Mouse (Mus musculus) heart, adult 11 months (tissue): ENCODE data around the gene Jakmip3.

ENCODE experiments used
- DNase-seq: peaks from one replicate; pipeline ENCODE4 v3.0.0; 2022

Gene Jakmip3

GRCm38 (mm10) chr7:138940612-138941461, at the start of gene Jakmip3:
Gene Jakmip3, plus strand, starts transcription at chr7:138940730.
- DNase-seq: peak; percentile 88

GRCm38 (mm10) chr7:138898122-138898521, 42.4 kb upstream of the Jakmip3 start:
- no peak for DNase-seq

GRCm38 (mm10) chr7:138898743-138899142, 41.8 kb upstream of the Jakmip3 start:
- DNase-seq: no peak

GRCm38 (mm10) chr7:138903886-138904435, 36.6 kb upstream of the Jakmip3 start:
- DNase-seq: no peak

- DNase-seq: no peak
Observed at GRCm38 (mm10) chr7:138906441-138906840, 34.1 kb upstream of the Jakmip3 start.

GRCm38 (mm10) chr7:138907043-138907442, 33.5 kb upstream of the Jakmip3 start:
- DNase-seq: peak; percentile 98

- no peak for DNase-seq
Observed at GRCm38 (mm10) chr7:138907976-138908375, 32.6 kb upstream of the Jakmip3 start.

- peak; percentile 85 for DNase-seq
Observed at GRCm38 (mm10) chr7:138908768-138909276, 31.7 kb upstream of the Jakmip3 start.

GRCm38 (mm10) chr7:138909277-138910192, 31.0 kb upstream of the Jakmip3 start, which contains the start of gene Bnip3:
Gene Bnip3, minus strand, starts transcription at chr7:138909519.
- peak; percentile 99 for DNase-seq

GRCm38 (mm10) chr7:138910193-138910562, 30.4 kb upstream of the Jakmip3 start:
- no peak for DNase-seq

- DNase-seq: no peak
Observed at GRCm38 (mm10) chr7:138913616-138914015, 26.9 kb upstream of the Jakmip3 start.

- DNase-seq: peak; percentile 99
Observed at GRCm38 (mm10) chr7:138919156-138919944, 21.2 kb upstream of the Jakmip3 start.

GRCm38 (mm10) chr7:138921611-138922010, 18.9 kb upstream of the Jakmip3 start:
- DNase-seq: peak; percentile 85

GRCm38 (mm10) chr7:138923756-138924425, 16.6 kb upstream of the Jakmip3 start:
- DNase-seq: peak; percentile 78

GRCm38 (mm10) chr7:138928456-138928855, 12.1 kb upstream of the Jakmip3 start:
- DNase-seq: no peak

- DNase-seq: no peak
Observed at GRCm38 (mm10) chr7:138934523-138934922, 6.0 kb upstream of the Jakmip3 start.

GRCm38 (mm10) chr7:138938991-138939390, 1.5 kb upstream of the Jakmip3 start:
- DNase-seq: peak; percentile 64

- peak; percentile 75 for DNase-seq
Observed at GRCm38 (mm10) chr7:138940256-138940611, 296 bp upstream of the Jakmip3 start.

- DNase-seq: no peak
Observed at GRCm38 (mm10) chr7:138941571-138941970, 1.0 kb downstream of the Jakmip3 start.

- DNase-seq: no peak
Observed at GRCm38 (mm10) chr7:138942301-138942700, 1.8 kb downstream of the Jakmip3 start.

GRCm38 (mm10) chr7:138945668-138946067, 5.1 kb downstream of the Jakmip3 start:
- DNase-seq: peak; percentile 74

- DNase-seq: peak; percentile 53
Observed at GRCm38 (mm10) chr7:138947741-138948140, 7.2 kb downstream of the Jakmip3 start.
